Mouse (Mus musculus): ENCODE data around the gene Bbs5. TPM values are rescaled to one million over a fixed set of nuclear protein-coding genes. Genes with fewer than 3 reads are reported as not detected.

Bbs5 gene
- polyA plus RNA-seq, 1 experiment from 2014 or later, result 18.2 TPM

DNA sequence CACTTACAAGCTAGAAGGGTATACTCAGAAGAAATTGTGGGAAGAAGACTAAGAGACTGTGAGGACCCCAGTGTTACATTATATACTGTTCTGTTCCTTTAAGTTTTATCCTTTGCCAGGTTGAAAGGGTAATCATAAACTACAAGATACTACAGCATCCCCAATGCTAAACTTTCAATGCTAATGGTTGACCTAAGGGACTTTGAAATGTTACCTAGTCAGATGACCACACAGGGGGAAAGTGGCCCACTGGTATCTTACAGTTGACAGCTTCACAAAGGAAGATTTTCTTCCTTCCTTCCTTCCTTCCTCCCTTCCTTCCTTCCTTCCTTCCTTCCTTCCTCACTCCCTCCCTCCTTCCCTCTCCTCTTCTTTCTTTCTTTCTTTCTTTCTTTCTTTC lies 28.6 kb upstream of the Bbs5 start:
- ATAC-seq (replicated peaks; ENCODE audit: low FRiP score, low read depth) (peak; percentile 63; the same call in 1 of the 2 replicates), DNase-seq (ENCODE audit: low spot score) (no peak)
- Histone ChIP-seq H3K4me2 (ENCODE audit: low read length) (no peak overlapping the region), H3K9me3 (replicated peaks; ENCODE audit: low read length) (no peaks in the 10 kb centered on the region), H3K27ac (no peak overlapping the region), H3K36me3 (ENCODE audit: insufficient read depth, low read length) (no peaks in the 10 kb centered on the region), H3K27me3 (ENCODE audit: insufficient read depth, low read length) (no peaks in the 10 kb centered on the region), H3K9ac (ENCODE audit: low read depth, low read length) (no peak overlapping the region), H3K4me1 (replicated peaks; ENCODE audit: insufficient read depth, low read length) (no peaks in the 10 kb centered on the region), H3K4me3 (replicated peaks; ENCODE audit: low read depth, low read length) (no peak overlapping the region)
- no peak for TF ChIP-seq CTCF (IDR thresholded peaks at IDR 0.05; ENCODE audit: low read depth)

DNA sequence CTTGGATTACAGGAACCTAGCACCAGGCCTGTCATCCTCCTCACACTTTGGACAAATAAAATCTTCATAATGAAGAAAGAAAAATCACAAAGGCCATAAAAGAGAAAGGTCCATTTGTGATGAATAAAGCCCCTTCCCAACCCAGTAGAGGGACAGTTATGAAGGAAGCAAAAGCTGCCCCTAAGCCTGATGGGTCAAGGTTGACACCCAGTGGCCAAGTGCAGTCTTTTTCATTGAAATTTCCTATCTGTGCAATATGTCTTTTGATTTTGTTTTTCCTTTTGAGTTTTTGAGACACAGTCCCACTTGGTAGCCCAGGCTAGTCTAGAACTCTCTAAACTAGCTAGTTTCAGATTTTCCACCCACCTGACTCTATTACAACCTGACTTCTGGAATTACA lies 27.7 kb upstream of the Bbs5 start:
- no peak overlapping the region for H3K27ac ChIP-seq
- H3K9ac ChIP-seq (ENCODE audit: low read depth, low read length), result no peak overlapping the region
- H3K9me3 ChIP-seq (replicated peaks; ENCODE audit: low read length), result no peaks in the 10 kb centered on the region
- H3K4me2 ChIP-seq (ENCODE audit: low read length), result no peak overlapping the region
- TF ChIP-seq CTCF (IDR thresholded peaks at IDR 0.05; ENCODE audit: low read depth), result peak; percentile 62
- no peak for ATAC-seq (replicated peaks; ENCODE audit: low FRiP score, low read depth)
- no peak for DNase-seq (ENCODE audit: low spot score)
- no peaks in the 10 kb centered on the region for H3K27me3 ChIP-seq (ENCODE audit: insufficient read depth, low read length)
- no peaks in the 10 kb centered on the region for H3K4me1 ChIP-seq (replicated peaks; ENCODE audit: insufficient read depth, low read length)
- H3K4me3 ChIP-seq (replicated peaks; ENCODE audit: low read depth, low read length), result no peak overlapping the region
- no peaks in the 10 kb centered on the region for H3K36me3 ChIP-seq (ENCODE audit: insufficient read depth, low read length)

DNA sequence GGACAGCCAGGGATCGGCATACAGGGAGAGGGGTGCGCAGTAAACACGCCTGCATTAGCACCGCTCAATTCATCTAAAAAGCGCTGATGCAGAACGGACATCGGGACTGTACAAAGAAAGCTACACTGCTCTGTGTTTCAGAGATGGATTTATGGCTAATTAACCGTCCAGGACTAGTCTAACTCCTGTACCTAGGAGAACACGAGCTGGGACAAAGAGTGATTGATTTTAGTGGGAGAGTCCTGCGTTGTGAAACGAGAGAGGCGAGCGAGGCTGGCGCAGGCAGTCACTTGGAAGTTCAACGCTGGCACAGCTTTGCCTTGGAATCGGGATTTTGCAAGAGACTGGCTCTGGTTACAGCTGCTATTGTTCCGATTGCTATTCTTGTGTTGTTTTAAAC lies 17.8 kb upstream of the Bbs5 start:
- no peak overlapping the region for H3K27ac ChIP-seq
- peak; percentile 67 for ATAC-seq (replicated peaks; ENCODE audit: low FRiP score, low read depth)
- H3K36me3 ChIP-seq (ENCODE audit: insufficient read depth, low read length), result no peaks in the 10 kb centered on the region
- H3K9ac ChIP-seq (ENCODE audit: low read depth, low read length), result no peak overlapping the region
- peak; percentile 88 for DNase-seq (ENCODE audit: low spot score)
- H3K4me1 ChIP-seq (replicated peaks; ENCODE audit: insufficient read depth, low read length), result 0 out of 2 replicates have a peak, but pooled peaks cover 6% of the 10 kb centered on the region
- no peak overlapping the region; the same call in 1 of the 2 replicates for H3K4me3 ChIP-seq (replicated peaks; ENCODE audit: low read depth, low read length)
- no peak for TF ChIP-seq CTCF (IDR thresholded peaks at IDR 0.05; ENCODE audit: low read depth)
- no peaks in the 10 kb centered on the region for H3K9me3 ChIP-seq (replicated peaks; ENCODE audit: low read length)
- H3K27me3 ChIP-seq (ENCODE audit: insufficient read depth, low read length), result no peaks in the 10 kb centered on the region
- H3K4me2 ChIP-seq (ENCODE audit: low read length), result peak overlapping the region; percentile 44
- 23% methylated on average over 17 of the region's 17 CpGs for WGBS

DNA sequence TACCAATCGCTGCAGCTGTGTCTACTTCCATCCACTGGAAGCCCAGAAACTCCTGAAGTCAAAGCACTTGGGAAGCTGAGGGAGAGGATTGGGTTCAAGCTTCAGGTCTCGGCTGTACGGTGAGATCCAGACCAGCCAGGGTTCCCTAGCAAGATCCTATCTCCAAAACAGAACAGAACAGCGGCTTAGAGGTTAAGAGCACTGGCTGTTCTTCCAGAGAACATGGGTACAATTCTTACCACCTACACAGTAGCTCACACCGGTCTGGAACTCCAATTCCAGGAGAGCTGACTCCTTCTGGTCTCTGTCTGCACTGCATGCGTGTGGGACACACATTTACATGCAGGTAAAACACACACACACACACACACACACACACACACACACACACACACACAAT lies 17.1 kb upstream of the Bbs5 start:
- Histone ChIP-seq H3K27me3 (ENCODE audit: insufficient read depth, low read length) (no peaks in the 10 kb centered on the region), H3K27ac (no peak overlapping the region), H3K4me1 (replicated peaks; ENCODE audit: insufficient read depth, low read length) (0 out of 2 replicates have a peak, but pooled peaks cover 6% of the 10 kb centered on the region), H3K4me3 (replicated peaks; ENCODE audit: low read depth, low read length) (no peak overlapping the region), H3K9me3 (replicated peaks; ENCODE audit: low read length) (no peaks in the 10 kb centered on the region), H3K9ac (ENCODE audit: low read depth, low read length) (no peak overlapping the region), H3K36me3 (ENCODE audit: insufficient read depth, low read length) (no peaks in the 10 kb centered on the region), H3K4me2 (ENCODE audit: low read length) (peak overlapping the region; percentile 44; the same call in 1 of the 2 replicates)
- WGBS, result 58% methylated on average over 6 of the region's 6 CpGs
- no peak; the same call in 1 of the 2 replicates for ATAC-seq (replicated peaks; ENCODE audit: low FRiP score, low read depth)
- DNase-seq (ENCODE audit: low spot score), result no peak
- no peak for TF ChIP-seq CTCF (IDR thresholded peaks at IDR 0.05; ENCODE audit: low read depth)

DNA sequence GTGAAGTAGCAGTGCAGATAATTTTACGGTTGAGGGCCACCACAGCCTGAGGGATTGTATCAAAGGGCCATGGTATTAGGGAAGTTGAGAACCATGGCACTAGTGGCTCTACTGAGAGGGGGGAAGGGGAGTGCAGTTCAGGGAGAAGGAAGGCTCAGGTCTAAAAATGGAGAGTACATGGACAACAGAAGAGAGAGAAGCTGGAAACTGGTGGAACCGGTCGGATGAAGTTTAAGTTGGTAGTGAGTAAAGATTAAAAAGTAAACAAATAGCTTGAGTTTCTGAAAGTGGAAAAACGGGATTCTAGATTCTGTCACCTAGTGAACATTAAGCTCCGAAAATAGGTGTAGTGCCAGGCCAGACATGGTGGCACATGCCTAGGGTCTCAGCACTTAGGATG lies 16.2 kb upstream of the Bbs5 start:
- ATAC-seq (replicated peaks; ENCODE audit: low FRiP score, low read depth), result no peak
- WGBS, result 76% methylated on average over 5 of the region's 5 CpGs

DNA sequence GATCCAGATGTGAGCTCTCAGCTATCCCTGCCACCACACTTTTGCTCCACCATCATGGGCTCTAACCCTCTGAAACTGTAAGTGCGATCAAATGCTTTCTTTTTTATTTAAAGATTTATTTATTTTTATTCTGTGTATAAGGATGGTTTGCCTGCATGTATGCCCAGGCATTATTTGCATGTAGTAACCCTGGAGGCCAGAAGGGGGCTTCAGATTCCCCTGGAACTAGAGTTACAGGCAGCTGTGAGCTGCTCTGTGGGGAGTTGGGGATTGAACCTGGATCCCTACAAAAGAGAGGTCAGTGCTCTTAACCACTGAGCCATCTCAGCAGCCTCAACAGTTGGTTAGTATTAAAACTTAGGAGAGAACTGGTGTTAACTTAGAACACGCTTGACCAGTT lies 15.5 kb upstream of the Bbs5 start:
- TF ChIP-seq CTCF (IDR thresholded peaks at IDR 0.05; ENCODE audit: low read depth), result peak; percentile 17; the same call in 1 of the 2 replicates
- H3K9ac ChIP-seq (ENCODE audit: low read depth, low read length), result no peak overlapping the region
- H3K4me3 ChIP-seq (replicated peaks; ENCODE audit: low read depth, low read length), result no peak overlapping the region
- no peaks in the 10 kb centered on the region for H3K9me3 ChIP-seq (replicated peaks; ENCODE audit: low read length)
- WGBS, result 94% methylated on average over 2 of the region's 2 CpGs
- no peak overlapping the region for H3K27ac ChIP-seq
- no peaks in the 10 kb centered on the region for H3K36me3 ChIP-seq (ENCODE audit: insufficient read depth, low read length)
- H3K4me1 ChIP-seq (replicated peaks; ENCODE audit: insufficient read depth, low read length), result 0 out of 2 replicates have a peak, but pooled peaks cover 6% of the 10 kb centered on the region
- DNase-seq (ENCODE audit: low spot score) (no peak), ATAC-seq (replicated peaks; ENCODE audit: low FRiP score, low read depth) (no peak)
- no peaks in the 10 kb centered on the region for H3K27me3 ChIP-seq (ENCODE audit: insufficient read depth, low read length)
- no peak overlapping the region for H3K4me2 ChIP-seq (ENCODE audit: low read length)

More for the DNA sequence above, 16.2 kb upstream of the Bbs5 start:
- Histone ChIP-seq H3K9ac (ENCODE audit: low read depth, low read length) (no peak overlapping the region), H3K27ac (no peak overlapping the region), H3K27me3 (ENCODE audit: insufficient read depth, low read length) (no peaks in the 10 kb centered on the region), H3K4me3 (replicated peaks; ENCODE audit: low read depth, low read length) (no peak overlapping the region), H3K9me3 (replicated peaks; ENCODE audit: low read length) (no peaks in the 10 kb centered on the region), H3K36me3 (ENCODE audit: insufficient read depth, low read length) (no peaks in the 10 kb centered on the region), H3K4me2 (ENCODE audit: low read length) (no peak overlapping the region), H3K4me1 (replicated peaks; ENCODE audit: insufficient read depth, low read length) (0 out of 2 replicates have a peak, but pooled peaks cover 6% of the 10 kb centered on the region)
- no peak for DNase-seq (ENCODE audit: low spot score)
- TF ChIP-seq CTCF (IDR thresholded peaks at IDR 0.05; ENCODE audit: low read depth), result no peak
